ENCODE assay signal across 17 mouse cellular contexts in the genomic region with DNA sequence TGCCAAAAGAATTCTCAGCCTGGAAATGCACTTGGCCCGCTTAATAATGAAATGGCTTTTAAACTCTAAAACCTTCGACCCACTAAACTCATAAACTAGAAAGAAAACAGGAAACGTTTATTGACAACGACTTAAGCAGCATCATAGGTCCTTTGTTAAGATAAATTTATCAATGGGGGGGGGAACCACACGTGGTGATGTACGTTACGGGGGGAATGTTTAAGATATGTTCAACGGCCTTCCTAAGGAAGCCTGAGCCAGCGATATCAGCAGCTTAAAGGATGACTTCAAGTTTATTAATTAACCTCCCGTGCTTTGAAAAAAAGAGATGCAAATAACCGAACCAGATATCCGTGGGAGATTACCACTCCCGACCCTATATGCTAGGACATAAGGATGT. TPM values are rescaled to one million over a fixed set of nuclear protein-coding genes. Genes with fewer than 3 reads are reported as not detected.
"Had no signal": no experiment of that assay in that cellular context is flagged by ENCODE, and none has a peak within 500 bp of the region (broad histone marks: within the 10 kb centered on the region; RNA-seq: fewer than 3 reads in every experiment).

No protein-coding gene starts in this region.

- H3K4me3 ChIP-seq: liver, embryonic 15.5 days; lung, embryonic 15.5 days; megakaryocyte, embryonic 14.5 days; midbrain, embryonic 12.5 days; midbrain, embryonic 15.5 days; neural tube, embryonic 13.5 days; stomach, embryonic 15.5 days had no signal

- H3K27me3 ChIP-seq: liver, embryonic 15.5 days; lung, embryonic 15.5 days; midbrain, embryonic 12.5 days; midbrain, embryonic 15.5 days; neural tube, embryonic 13.5 days; stomach, embryonic 15.5 days had no signal

- H3K9me3 ChIP-seq: liver, embryonic 15.5 days; lung, embryonic 15.5 days; megakaryocyte, embryonic 14.5 days; midbrain, embryonic 12.5 days; midbrain, embryonic 15.5 days; neural tube, embryonic 13.5 days; stomach, embryonic 15.5 days had no signal

- ATAC-seq: liver, postnatal 0 days had no signal

- H3K27ac ChIP-seq: liver, embryonic 15.5 days; lung, embryonic 15.5 days; macrophage; midbrain, embryonic 12.5 days; midbrain, embryonic 15.5 days; neural tube, embryonic 13.5 days; stomach, embryonic 15.5 days; stomach, postnatal 0 days had no signal

- H3K4me2 ChIP-seq: liver, embryonic 15.5 days; lung, embryonic 15.5 days; midbrain, embryonic 12.5 days; midbrain, embryonic 15.5 days; neural tube, embryonic 13.5 days; stomach, embryonic 15.5 days had no signal

- H3K4me1 ChIP-seq: liver, embryonic 15.5 days; midbrain, embryonic 12.5 days had no signal

- H3K9ac ChIP-seq: liver, embryonic 15.5 days; liver, postnatal 0 days; lung, embryonic 15.5 days; midbrain, embryonic 12.5 days; midbrain, embryonic 15.5 days; neural tube, embryonic 13.5 days; stomach, embryonic 15.5 days had no signal

- H3K36me3 ChIP-seq: liver, embryonic 15.5 days; lung, embryonic 15.5 days; midbrain, embryonic 12.5 days; midbrain, embryonic 15.5 days; neural tube, embryonic 13.5 days; stomach, embryonic 15.5 days had no signal

- DNase-seq: liver, postnatal 0 days; lung, adult 2 months; right cerebral cortex, postnatal 14 days; thymus, postnatal 4 days had no signal

RNA-seq across cellular contexts. Expression of a gene that starts 55.5 kb away (rescaled TPM):
- total RNA-seq: megakaryocyte progenitor cell, adult 5-6 weeks; monocyte, adult 5-6 weeks; neutrophil, adult 5-6 weeks had no signal
- polyA plus RNA-seq: macrophage; neural tube, embryonic 11.5 days had no signal
